Mouse (Mus musculus): Measurements from ENCODE around the gene 1700008O03Rik. TPM values are rescaled to one million over a fixed set of nuclear protein-coding genes. Genes with fewer than 3 reads are reported as not detected.

1700008O03Rik gene
- polyA plus RNA-seq, 1 experiment from 2014 or later: 0.31 TPM

DNA sequence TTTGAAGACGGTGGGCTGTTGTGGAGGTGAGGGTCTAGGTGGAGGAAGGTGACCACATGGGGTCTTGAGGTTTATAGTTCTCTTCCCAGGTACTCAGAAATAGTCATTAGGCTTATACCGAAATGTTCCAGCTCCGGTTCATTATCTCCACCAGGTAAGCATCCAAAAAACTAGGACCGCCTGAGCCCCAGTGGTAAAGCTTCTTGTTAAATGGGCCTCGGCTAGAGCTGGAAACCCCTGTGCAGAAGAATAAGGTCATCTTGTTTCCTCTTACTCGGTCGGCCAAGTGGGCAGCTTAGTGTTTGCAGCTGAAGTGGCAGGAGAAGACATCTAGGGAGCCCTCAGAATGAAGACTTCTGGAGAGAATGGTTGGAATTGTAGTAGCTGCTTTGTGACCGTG is 12.9 kb downstream of the 1700008O03Rik start:
- Histone ChIP-seq H3K27me3 (ENCODE audit: control insufficient read depth, insufficient read depth, low read length) (no peaks in the 10 kb centered on the region), H3K9me3 (ENCODE audit: control insufficient read depth, low read length) (no peaks in the 10 kb centered on the region), H3K4me2 (no peak overlapping the region), H3K4me1 (ENCODE audit: control insufficient read depth, insufficient read depth, low read length) (peaks cover 11% of the 10 kb centered on the region), H3K27ac (ENCODE audit: low read depth, low read length) (no peak overlapping the region), H3K36me3 (ENCODE audit: control insufficient read depth, insufficient read depth, low read length) (no peaks in the 10 kb centered on the region), H3K4me3 (ENCODE audit: low read depth, low read length) (no peak overlapping the region), H3K9ac (ENCODE audit: low read length) (no peak overlapping the region)
- DNase-seq (ENCODE audit: low spot score, missing footprints): no peak
- WGBS: 86% methylated on average over 8 of the region's 8 CpGs
- no peak for ATAC-seq (ENCODE audit: low FRiP score)

DNA sequence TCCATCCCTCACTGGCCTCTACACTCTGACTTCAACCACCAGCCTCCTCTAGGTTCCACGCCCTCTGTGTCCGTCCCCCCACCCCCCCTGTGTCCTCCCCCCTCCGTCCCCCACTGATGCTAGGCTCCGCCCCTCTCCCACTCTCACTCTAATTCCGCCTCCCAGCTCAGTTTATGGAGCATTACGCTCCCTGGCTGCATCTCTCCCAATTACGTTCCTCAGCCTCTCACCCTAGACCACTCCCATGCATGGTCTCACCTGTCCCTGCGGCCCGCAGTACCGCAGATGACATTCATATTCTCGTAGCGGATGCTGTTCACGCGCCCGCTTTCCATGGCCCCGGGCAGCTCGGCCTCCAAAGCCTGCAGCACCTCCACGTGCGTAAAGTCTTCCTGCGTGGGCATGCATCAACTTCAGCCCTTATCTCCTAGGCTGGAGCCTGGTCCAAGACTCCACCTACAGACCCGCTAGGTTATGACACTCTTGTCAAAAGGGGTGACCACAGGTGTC is 24.8 kb downstream of the 1700008O03Rik start:
- DNase-seq (ENCODE audit: low spot score, missing footprints): no peak
- no peaks in the 10 kb centered on the region for H3K9me3 ChIP-seq (ENCODE audit: control insufficient read depth, low read length)
- H3K4me2 ChIP-seq: peak overlapping the region; percentile 93
- H3K27ac ChIP-seq (ENCODE audit: low read depth, low read length): no peak overlapping the region
- H3K9ac ChIP-seq (ENCODE audit: low read length): peak overlapping the region; percentile 65
- H3K27me3 ChIP-seq (ENCODE audit: control insufficient read depth, insufficient read depth, low read length): peaks cover 26% of the 10 kb centered on the region
- no peaks in the 10 kb centered on the region for H3K36me3 ChIP-seq (ENCODE audit: control insufficient read depth, insufficient read depth, low read length)
- 5% methylated on average over 21 of the region's 21 CpGs for WGBS
- peaks cover 25% of the 10 kb centered on the region for H3K4me1 ChIP-seq (ENCODE audit: control insufficient read depth, insufficient read depth, low read length)
- ATAC-seq (ENCODE audit: low FRiP score): 0 out of 2 replicates have a peak, but pooled peaks have one; percentile 1
- H3K4me3 ChIP-seq (ENCODE audit: low read depth, low read length): peak overlapping the region; percentile 47

DNA sequence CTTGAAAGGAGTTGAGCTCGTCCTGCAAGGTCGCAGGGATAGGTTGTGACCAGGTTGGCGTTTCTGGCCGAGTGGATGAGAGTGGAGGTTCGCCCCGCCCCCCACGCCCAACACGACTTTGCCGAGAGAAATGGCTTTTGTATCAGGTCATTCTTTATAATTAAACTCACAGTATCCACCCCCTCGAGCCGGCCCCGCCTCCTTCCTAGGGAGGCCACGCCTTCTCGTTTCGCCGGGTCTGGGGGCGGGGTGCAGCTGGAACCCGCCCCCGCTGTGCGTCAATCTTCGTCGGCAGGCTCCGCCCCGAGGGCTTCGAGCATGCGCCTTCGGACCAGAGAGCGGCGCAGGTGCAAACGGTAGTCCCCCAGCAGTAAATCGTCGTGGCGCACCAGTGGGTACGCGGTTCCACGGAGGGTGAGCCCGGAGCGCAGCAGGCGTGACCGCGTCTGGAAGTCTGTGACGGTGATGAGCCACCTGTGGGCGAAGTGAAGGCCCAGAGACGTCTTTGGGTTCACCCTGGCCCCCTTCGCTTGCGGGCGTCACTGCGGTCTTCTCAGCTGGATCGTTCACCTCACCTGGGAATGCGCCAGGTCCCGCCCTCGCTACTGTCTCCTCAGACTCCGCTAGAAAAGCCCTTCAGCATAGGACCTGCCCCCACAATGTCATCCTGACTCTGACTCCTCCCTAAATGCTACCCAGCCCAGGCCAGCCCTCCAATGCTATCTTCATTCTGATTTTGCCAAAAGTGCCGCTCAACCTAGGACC is 25.5 kb downstream of the 1700008O03Rik start:
- peak; percentile 75 for ATAC-seq (ENCODE audit: low FRiP score)
- WGBS: under 1% methylated on average over 54 of the region's 54 CpGs
- Histone ChIP-seq H3K36me3 (ENCODE audit: control insufficient read depth, insufficient read depth, low read length) (no peaks in the 10 kb centered on the region), H3K27me3 (ENCODE audit: control insufficient read depth, insufficient read depth, low read length) (peaks cover 33% of the 10 kb centered on the region), H3K4me2 (peak overlapping the region; percentile 93), H3K4me1 (ENCODE audit: control insufficient read depth, insufficient read depth, low read length) (peaks cover 25% of the 10 kb centered on the region), H3K4me3 (ENCODE audit: low read depth, low read length) (peak overlapping the region; percentile 47), H3K9ac (ENCODE audit: low read length) (peak overlapping the region; percentile 65), H3K9me3 (ENCODE audit: control insufficient read depth, low read length) (no peaks in the 10 kb centered on the region), H3K27ac (ENCODE audit: low read depth, low read length) (peak overlapping the region; percentile 66)
- DNase-seq (ENCODE audit: low spot score, missing footprints): peak; percentile 99

DNA sequence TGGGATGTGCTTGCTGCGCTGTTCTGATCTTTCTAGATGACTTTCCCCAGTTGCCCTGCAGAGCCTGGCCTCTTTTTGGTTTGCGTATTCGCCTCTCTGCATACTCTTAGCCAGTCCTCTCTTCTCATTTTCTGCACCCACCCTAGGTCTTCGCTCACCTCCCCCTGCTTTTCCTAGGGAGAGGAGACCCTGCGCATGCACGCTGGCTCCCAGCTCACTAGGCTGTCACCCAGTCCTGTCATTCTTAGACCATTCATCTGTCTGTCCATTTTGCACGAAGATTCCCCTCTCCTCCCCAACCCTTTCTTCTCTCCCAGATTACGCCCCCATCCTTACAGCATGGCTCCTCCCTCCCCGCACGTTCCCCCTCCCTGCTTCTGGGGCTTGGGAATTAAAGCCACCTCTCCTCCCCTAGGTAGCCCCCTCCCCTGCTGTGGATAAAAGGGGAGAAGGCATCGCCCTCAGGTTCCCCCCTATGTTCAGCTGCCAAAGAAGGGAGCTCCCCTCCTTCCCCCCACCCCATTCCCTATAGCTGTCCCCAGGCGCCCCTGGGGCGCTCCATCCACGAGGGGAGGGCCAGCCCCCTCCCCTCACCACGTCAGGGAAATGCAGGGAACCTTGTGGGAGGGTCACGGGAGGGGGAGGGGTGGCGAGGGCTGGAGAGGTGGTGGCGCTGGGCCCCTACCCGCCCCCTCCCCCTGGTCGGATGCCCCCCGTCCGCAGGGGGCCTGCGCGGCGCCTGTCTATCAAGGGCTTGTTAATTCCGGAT is 26.6 kb downstream of the 1700008O03Rik start:
- Histone ChIP-seq H3K4me3 (ENCODE audit: low read depth, low read length) (peak overlapping the region; percentile 47), H3K4me1 (ENCODE audit: control insufficient read depth, insufficient read depth, low read length) (peaks cover 25% of the 10 kb centered on the region), H3K27ac (ENCODE audit: low read depth, low read length) (peak overlapping the region; percentile 66), H3K36me3 (ENCODE audit: control insufficient read depth, insufficient read depth, low read length) (no peaks in the 10 kb centered on the region), H3K27me3 (ENCODE audit: control insufficient read depth, insufficient read depth, low read length) (peaks cover 43% of the 10 kb centered on the region), H3K4me2 (peak overlapping the region; percentile 93), H3K9me3 (ENCODE audit: control insufficient read depth, low read length) (no peaks in the 10 kb centered on the region), H3K9ac (ENCODE audit: low read length) (peak overlapping the region; percentile 65)
- DNase-seq (ENCODE audit: low spot score, missing footprints) (peak; percentile 91), ATAC-seq (ENCODE audit: low FRiP score) (peak; percentile 42)
- WGBS: 3% methylated on average over 25 of the region's 26 CpGs

DNA sequence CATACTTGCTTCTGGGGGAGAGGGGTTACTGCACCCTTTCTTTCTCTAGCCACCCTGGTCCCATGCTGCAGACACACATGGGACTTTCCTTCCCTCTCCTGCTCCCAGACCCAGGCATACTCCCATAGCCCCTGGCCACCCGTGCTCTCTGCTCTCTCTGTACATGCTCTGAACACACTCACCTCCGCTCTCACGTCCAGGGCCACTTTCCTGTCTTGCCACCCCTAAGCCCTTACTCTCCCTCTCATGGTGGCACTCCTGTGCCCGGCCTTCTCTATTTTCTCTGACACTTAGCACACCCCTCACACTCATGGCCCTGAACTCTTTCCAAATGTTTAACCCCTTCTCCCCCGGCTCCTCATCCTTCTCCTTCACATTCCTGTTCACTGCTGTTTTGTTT is 27.6 kb downstream of the 1700008O03Rik start:
- Histone ChIP-seq H3K9me3 (ENCODE audit: control insufficient read depth, low read length) (no peaks in the 10 kb centered on the region), H3K9ac (ENCODE audit: low read length) (peak overlapping the region; percentile 27; the same call in 1 of the 2 replicates), H3K4me1 (ENCODE audit: control insufficient read depth, insufficient read depth, low read length) (peaks cover 33% of the 10 kb centered on the region), H3K36me3 (ENCODE audit: control insufficient read depth, insufficient read depth, low read length) (no peaks in the 10 kb centered on the region), H3K4me2 (peak overlapping the region; percentile 24; the same call in 1 of the 2 replicates), H3K27me3 (ENCODE audit: control insufficient read depth, insufficient read depth, low read length) (peaks cover 53% of the 10 kb centered on the region), H3K4me3 (ENCODE audit: low read depth, low read length) (no peak overlapping the region), H3K27ac (ENCODE audit: low read depth, low read length) (no peak overlapping the region)
- 12% methylated on average over 5 of the region's 5 CpGs for WGBS
- peak; percentile 90 for DNase-seq (ENCODE audit: low spot score, missing footprints)
- no peak for ATAC-seq (ENCODE audit: low FRiP score)

DNA sequence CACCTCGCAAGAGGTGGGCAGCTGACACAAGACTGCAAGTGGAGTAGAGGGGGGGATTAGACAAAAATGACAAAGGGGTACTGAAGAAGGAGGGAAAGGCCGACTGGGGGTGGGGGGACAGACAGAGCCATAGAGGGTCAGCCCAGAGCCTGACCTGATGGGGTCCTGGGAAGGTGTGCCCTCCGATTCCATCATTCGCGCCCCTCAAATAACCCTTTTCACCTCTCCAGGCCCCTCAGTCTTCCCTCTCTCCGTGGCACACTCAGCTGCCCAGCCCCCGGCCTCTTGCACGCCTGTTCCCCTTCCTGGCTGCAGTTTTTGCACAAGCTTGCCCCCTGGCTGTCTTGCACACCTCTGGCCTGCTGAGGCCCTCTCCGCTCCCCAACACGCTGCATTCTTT is 28.1 kb downstream of the 1700008O03Rik start:
- Histone ChIP-seq H3K36me3 (ENCODE audit: control insufficient read depth, insufficient read depth, low read length) (no peaks in the 10 kb centered on the region), H3K4me3 (ENCODE audit: low read depth, low read length) (0 out of 2 replicates have a peak overlapping the region, but pooled peaks have one; percentile 7), H3K4me2 (peak overlapping the region; percentile 20), H3K4me1 (ENCODE audit: control insufficient read depth, insufficient read depth, low read length) (peaks cover 38% of the 10 kb centered on the region), H3K9ac (ENCODE audit: low read length) (no peak overlapping the region), H3K27ac (ENCODE audit: low read depth, low read length) (no peak overlapping the region), H3K9me3 (ENCODE audit: control insufficient read depth, low read length) (no peaks in the 10 kb centered on the region), H3K27me3 (ENCODE audit: control insufficient read depth, insufficient read depth, low read length) (peaks cover 58% of the 10 kb centered on the region)
- DNase-seq (ENCODE audit: low spot score, missing footprints) (peak; percentile 90), ATAC-seq (ENCODE audit: low FRiP score) (no peak)
- WGBS: 7% methylated on average over 10 of the region's 10 CpGs

DNA sequence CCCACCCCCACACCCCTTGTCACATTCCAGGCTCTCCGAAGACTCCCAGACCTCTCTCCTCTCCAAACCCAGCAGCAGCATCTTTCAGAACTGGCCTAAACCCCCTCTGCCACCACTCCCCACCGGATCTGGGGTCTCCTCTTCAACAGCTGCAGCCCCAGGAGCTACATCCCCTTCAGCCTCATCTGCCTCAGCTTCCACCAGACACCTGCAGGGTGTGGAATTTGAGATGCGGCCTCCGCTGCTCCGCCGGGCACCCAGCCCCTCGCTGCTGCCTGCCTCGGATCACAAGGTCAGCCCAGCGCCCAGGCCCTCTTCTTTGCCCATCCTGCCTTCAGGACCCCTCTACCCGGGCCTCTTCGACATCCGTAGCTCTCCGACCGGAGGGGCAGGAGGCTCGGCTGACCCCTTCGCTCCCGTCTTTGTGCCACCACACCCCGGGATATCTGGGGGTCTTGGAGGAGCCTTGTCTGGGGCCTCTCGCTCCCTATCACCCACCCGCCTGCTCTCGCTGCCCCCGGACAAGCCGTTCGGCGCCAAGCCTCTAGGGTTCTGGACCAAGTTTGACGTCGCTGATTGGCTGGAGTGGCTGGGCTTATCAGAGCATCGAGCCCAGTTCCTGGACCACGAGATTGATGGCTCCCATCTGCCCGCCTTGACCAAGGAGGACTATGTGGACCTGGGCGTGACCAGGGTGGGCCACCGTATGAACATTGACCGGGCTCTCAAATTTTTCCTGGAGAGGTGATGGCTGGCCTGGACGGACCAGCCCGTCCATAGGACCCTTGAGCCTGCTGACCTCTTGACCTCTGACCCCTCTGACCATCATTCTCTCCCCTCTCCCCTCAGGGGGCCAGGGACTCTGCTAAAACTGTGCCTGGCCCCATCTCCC is 28.8 kb downstream of the 1700008O03Rik start:
- Histone ChIP-seq H3K4me1 (ENCODE audit: control insufficient read depth, insufficient read depth, low read length) (peaks cover 43% of the 10 kb centered on the region), H3K9me3 (ENCODE audit: control insufficient read depth, low read length) (no peaks in the 10 kb centered on the region), H3K4me2 (peak overlapping the region; percentile 20), H3K9ac (ENCODE audit: low read length) (peak overlapping the region; percentile 32), H3K36me3 (ENCODE audit: control insufficient read depth, insufficient read depth, low read length) (no peaks in the 10 kb centered on the region), H3K27me3 (ENCODE audit: control insufficient read depth, insufficient read depth, low read length) (peaks cover 63% of the 10 kb centered on the region), H3K27ac (ENCODE audit: low read depth, low read length) (no peak overlapping the region), H3K4me3 (ENCODE audit: low read depth, low read length) (peak overlapping the region; percentile 11; the same call in 1 of the 2 replicates)
- DNase-seq (ENCODE audit: low spot score, missing footprints) (peak; percentile 91), ATAC-seq (ENCODE audit: low FRiP score) (no peak)
- WGBS: 2% methylated on average over 35 of the region's 35 CpGs

DNA sequence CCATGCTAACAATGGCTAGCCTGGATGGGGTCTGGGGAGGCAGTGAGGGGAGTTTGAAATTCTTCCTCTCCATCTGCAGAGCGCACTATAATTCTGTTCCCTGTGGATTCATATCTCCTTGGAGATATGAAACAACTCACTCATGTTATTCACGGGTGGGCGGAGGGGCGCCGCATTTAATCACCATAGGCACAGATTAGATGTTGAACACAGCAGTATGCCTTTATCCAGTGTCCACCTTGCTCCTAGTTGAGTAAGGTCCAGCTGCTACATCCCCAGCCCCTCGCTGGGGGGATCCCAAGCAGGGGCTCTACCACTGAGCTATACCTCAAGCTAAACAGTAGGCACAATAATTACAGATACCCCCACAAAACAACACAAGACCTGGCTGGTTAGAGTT is 30.2 kb downstream of the 1700008O03Rik start:
- H3K4me2 ChIP-seq: no peak overlapping the region
- no peaks in the 10 kb centered on the region for H3K9me3 ChIP-seq (ENCODE audit: control insufficient read depth, low read length)
- H3K4me1 ChIP-seq (ENCODE audit: control insufficient read depth, insufficient read depth, low read length): peaks cover 49% of the 10 kb centered on the region
- no peaks in the 10 kb centered on the region for H3K36me3 ChIP-seq (ENCODE audit: control insufficient read depth, insufficient read depth, low read length)
- ATAC-seq (ENCODE audit: low FRiP score): no peak
- no peak overlapping the region for H3K4me3 ChIP-seq (ENCODE audit: low read depth, low read length)
- no peak overlapping the region for H3K9ac ChIP-seq (ENCODE audit: low read length)
- no peak for DNase-seq (ENCODE audit: low spot score, missing footprints)
- whole genome bisulfite sequencing: 65% methylated on average over 6 of the region's 6 CpGs
- no peak overlapping the region for H3K27ac ChIP-seq (ENCODE audit: low read depth, low read length)
- peaks cover 67% of the 10 kb centered on the region for H3K27me3 ChIP-seq (ENCODE audit: control insufficient read depth, insufficient read depth, low read length)

Data from midbrain, embryonic 11.5 days (tissue).